Mouse (Mus musculus) lung, postnatal 25 days (tissue): Measurements from ENCODE around the gene Kif13a.

Source experiments
- DNase-seq: peaks from one replicate; pipeline ENCODE4 v3.0.0; 2022; ENCODE audit warnings: low spot score

The Kif13a gene

GRCm38 (mm10) chr13:46835351-46835750, 94.3 kb downstream of the Kif13a start:
- no peak for DNase-seq

- DNase-seq: no peak
Observed at GRCm38 (mm10) chr13:46834805-46835204, 94.9 kb downstream of the Kif13a start.

- DNase-seq: no peak
Observed at GRCm38 (mm10) chr13:46833586-46833985, 96.1 kb downstream of the Kif13a start.

GRCm38 (mm10) chr13:46832956-46833355, 96.7 kb downstream of the Kif13a start:
- DNase-seq: no peak

- no peak for DNase-seq
Observed at GRCm38 (mm10) chr13:46823271-46823670, 106.4 kb downstream of the Kif13a start.

GRCm38 (mm10) chr13:46822200-46822599, 107.5 kb downstream of the Kif13a start:
- no peak for DNase-seq

- no peak for DNase-seq
Observed at GRCm38 (mm10) chr13:46819729-46820223, 109.9 kb downstream of the Kif13a start.

- no peak for DNase-seq
Observed at GRCm38 (mm10) chr13:46819202-46819728, 110.4 kb downstream of the Kif13a start.

- peak; percentile 16 for DNase-seq
Observed at GRCm38 (mm10) chr13:46818374-46818773, 111.3 kb downstream of the Kif13a start.

GRCm38 (mm10) chr13:46812648-46813184, 117.0 kb downstream of the Kif13a start:
- peak; percentile 21 for DNase-seq

- no peak for DNase-seq
Observed at GRCm38 (mm10) chr13:46811696-46812095, 118.0 kb downstream of the Kif13a start.

GRCm38 (mm10) chr13:46810613-46811012, 119.1 kb downstream of the Kif13a start:
- DNase-seq: no peak

GRCm38 (mm10) chr13:46810098-46810497, 119.6 kb downstream of the Kif13a start:
- peak; percentile 57 for DNase-seq

- no peak for DNase-seq
Observed at GRCm38 (mm10) chr13:46807901-46808300, 121.8 kb downstream of the Kif13a start.

GRCm38 (mm10) chr13:46801196-46801595, 128.5 kb downstream of the Kif13a start:
- no peak for DNase-seq

- peak; percentile 51 for DNase-seq
Observed at GRCm38 (mm10) chr13:46798156-46798555, 131.5 kb downstream of the Kif13a start.

- DNase-seq: no peak
Observed at GRCm38 (mm10) chr13:46796381-46796780, 133.3 kb downstream of the Kif13a start.

- DNase-seq: no peak
Observed at GRCm38 (mm10) chr13:46793824-46794223, 135.8 kb downstream of the Kif13a start.

- no peak for DNase-seq
Observed at GRCm38 (mm10) chr13:46788452-46788851, 141.2 kb downstream of the Kif13a start.

GRCm38 (mm10) chr13:46786836-46787235, 142.8 kb downstream of the Kif13a start:
- DNase-seq: no peak

- no peak for DNase-seq
Observed at GRCm38 (mm10) chr13:46786064-46786561, 143.6 kb downstream of the Kif13a start.

GRCm38 (mm10) chr13:46780379-46780778, 149.3 kb downstream of the Kif13a start:
- no peak for DNase-seq

- DNase-seq: no peak
Observed at GRCm38 (mm10) chr13:46779831-46780230, 149.8 kb downstream of the Kif13a start.

- DNase-seq: no peak
Observed at GRCm38 (mm10) chr13:46777461-46777860, 152.2 kb downstream of the Kif13a start.
